Mouse (Mus musculus): ENCODE results near the gene Prok2.

Prok2 gene

GRCm38 (mm10) chr6:99725971-99726561, at the start of gene Prok2:
TSS of gene Prok2 (minus strand) at chr6:99726392.
- peak in 1 of 2 experiments; percentile 8 for DNase-seq (ENCODE audit: low spot score in 2 of 2)

GRCm38 (mm10) chr6:99774680-99775079, 48.5 kb upstream of the Prok2 start:
- no peak for DNase-seq (ENCODE audit: low spot score in 2 of 2)

- no peak for DNase-seq (ENCODE audit: low spot score in 2 of 2)
Measured at GRCm38 (mm10) chr6:99768495-99768894, 42.3 kb upstream of the Prok2 start.

- DNase-seq (ENCODE audit: low spot score in 2 of 2) = no peak
Measured at GRCm38 (mm10) chr6:99764916-99765315, 38.7 kb upstream of the Prok2 start.

DNA sequence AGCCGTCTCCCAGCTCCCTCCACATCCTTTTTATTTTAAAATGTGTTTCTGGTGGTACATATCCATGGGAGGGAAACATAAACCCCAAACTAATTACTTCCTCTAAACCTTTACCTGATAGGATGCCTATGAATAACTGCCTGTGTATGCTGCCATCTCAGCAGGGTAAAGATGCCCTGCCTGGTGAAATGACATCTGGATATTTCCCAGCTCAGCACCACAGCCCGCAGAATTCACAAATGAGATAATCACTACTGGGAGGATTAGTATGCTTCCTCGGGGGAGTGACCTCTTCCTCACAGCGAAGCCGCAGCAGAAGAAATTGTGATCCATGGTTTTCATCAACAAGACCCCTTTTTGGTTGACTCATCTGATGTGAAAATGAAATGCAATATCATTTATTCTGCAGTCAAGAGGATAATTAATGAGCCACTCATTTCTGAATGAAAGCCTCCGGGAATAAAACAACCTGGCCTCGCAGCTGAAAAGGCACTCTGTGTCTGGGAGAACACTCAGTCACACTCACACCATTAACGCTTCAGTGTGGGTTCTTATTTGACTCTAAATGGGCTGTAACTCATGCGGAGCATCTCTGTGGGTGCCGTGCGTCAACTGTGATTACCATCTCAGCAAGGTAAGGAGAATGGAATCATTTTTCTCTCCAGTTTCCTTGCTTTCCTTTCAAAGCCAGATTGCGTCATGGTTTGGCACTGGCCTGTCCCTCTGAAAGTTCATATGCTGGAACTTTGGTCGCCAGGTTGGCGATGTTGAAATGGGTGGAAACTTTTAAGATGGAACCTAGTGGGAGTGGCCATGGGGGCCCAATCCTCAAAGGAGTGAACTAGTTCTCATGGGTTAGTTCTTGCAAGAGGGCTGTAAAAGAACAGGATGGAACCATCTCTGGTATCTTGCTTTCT, 36.1 kb upstream of the Prok2 start:
- no peak for DNase-seq (ENCODE audit: low spot score in 2 of 2)

DNA sequence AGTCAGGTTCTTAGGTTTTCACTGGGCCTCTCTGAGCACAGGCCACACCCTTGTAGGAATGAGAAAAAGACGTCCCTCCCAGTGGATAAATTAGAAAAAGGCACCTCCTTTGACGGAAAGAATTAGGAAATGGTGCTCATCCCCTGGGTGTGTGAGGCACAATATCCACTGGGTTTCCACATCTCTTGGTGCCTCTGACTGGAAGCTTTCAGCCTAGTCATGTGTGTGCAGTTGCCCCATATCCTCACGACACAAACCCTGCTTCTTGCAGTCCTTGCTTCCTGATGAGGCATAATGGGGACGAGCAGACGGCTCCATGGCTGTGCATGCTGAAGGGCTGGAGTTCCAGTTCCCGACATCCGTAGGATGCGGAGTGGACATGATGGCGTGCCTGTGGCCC, 29.9 kb upstream of the Prok2 start:
- no peak for DNase-seq (ENCODE audit: low spot score in 2 of 2)

- no peak for DNase-seq (ENCODE audit: low spot score in 2 of 2)
Measured at GRCm38 (mm10) chr6:99751308-99751707, 25.1 kb upstream of the Prok2 start.

GRCm38 (mm10) chr6:99746275-99746674, 20.1 kb upstream of the Prok2 start:
- no peak for DNase-seq (ENCODE audit: low spot score in 2 of 2)

DNA sequence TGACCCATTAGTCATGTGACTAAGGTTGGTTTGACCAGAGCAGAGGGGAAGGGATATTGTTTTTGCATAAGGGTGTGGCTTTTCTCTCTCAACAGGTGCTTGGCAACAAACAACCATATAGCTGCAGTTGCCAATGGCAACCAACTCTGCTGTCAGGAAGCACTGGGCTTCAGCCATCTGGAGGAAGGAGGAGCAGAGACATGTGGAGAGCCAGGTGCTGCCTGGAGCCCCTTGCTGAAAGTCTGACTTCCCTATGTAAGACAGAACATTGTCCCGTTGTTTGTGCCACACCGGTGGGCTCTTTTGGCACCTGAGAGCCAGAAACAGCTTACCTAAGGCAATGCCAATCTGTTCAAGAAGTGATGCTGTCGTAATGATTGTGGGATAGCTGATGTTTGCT, 16.7 kb upstream of the Prok2 start:
- no peak for DNase-seq (ENCODE audit: low spot score in 2 of 2)

GRCm38 (mm10) chr6:99734666-99735065, 8.5 kb upstream of the Prok2 start:
- no peak for DNase-seq (ENCODE audit: low spot score in 2 of 2)

GRCm38 (mm10) chr6:99732673-99733072, 6.5 kb upstream of the Prok2 start:
- DNase-seq (ENCODE audit: low spot score in 2 of 2) = no peak

DNA sequence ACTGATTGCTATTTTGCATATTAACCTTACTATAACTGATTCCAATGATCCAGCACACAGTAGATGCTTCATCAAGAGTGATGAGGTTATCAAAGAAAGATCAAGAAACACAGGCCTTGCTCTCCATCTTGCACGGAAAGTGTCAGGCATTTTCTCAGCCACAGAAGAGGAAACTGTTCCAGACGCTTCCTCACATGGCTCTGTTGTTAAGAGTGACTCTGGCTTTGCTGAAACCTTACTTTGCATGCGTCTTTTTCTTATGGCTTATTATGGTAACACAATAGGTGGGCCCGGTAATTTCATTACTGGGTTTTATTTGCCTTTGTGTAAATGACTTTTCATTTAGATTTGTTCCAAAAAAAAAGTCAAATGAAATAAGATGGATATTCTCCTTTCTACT, 5.7 kb upstream of the Prok2 start:
- no peak for DNase-seq (ENCODE audit: low spot score in 2 of 2)

DNA sequence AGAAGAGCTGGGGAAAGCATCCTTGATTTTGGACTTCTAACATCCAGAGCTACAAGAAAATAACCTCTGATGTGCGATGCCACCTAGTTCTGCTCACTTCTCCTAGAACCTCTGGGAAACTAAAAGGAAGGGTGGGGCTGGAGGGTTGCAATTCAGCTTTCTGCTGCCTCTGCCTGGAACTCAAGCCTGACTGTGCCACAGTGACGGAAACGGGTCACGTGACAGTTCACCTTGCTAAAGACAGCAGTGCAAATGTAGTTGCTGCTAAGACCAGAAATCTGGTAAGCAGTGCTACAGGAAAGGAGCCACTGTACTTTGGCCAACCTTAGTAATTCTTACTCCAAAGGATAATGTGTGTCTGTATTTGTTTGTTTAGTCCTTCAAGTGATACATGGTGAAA, 3.7 kb upstream of the Prok2 start:
- no peak for DNase-seq (ENCODE audit: low spot score in 2 of 2)

GRCm38 (mm10) chr6:99726576-99727303, 548 bp upstream of the Prok2 start:
- no peak for DNase-seq (ENCODE audit: low spot score in 2 of 2)

- DNase-seq (ENCODE audit: low spot score in 2 of 2) = no peak
Measured at GRCm38 (mm10) chr6:99722390-99722789, 3.8 kb downstream of the Prok2 start.

DNA sequence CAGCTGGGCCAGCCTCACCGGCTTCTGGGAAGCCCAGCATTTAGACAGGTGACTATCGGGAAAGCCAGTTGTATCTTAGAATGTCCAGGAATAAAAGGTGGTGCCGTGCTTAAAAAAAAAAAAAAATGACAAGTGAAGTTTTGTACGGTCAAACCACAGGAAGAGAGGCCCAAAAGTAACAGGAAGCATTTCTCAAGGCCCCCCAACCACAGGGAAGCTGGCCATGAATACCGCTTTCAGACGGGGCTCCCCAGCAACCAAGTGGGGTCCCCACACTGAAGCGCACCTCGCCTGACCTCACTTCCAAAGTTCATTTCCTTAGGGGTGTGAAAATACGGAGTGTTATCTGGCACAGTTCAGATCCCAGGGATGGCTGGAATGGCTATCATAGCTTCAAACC, 5.2 kb downstream of the Prok2 start:
- no peak for DNase-seq (ENCODE audit: low spot score in 2 of 2)

DNA sequence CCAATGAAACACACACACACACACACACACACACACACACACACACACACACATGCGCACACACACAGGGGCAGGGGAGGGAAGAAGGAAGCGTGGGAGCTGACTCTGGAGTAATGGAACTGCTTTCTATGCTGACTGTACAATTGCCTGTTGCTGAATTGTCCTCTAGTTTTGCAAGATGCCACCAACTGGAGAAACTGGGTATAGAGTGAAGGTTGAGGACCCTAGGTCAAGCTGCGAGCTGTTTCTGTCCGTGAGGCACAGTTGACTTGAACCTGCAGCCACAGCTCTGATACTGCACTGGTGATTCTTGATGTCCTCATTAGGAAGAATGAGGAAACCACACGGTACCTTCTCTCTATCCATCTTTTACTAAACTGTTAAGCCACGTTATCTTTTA, 10.3 kb downstream of the Prok2 start:
- no peak for DNase-seq (ENCODE audit: low spot score in 2 of 2)

DNA sequence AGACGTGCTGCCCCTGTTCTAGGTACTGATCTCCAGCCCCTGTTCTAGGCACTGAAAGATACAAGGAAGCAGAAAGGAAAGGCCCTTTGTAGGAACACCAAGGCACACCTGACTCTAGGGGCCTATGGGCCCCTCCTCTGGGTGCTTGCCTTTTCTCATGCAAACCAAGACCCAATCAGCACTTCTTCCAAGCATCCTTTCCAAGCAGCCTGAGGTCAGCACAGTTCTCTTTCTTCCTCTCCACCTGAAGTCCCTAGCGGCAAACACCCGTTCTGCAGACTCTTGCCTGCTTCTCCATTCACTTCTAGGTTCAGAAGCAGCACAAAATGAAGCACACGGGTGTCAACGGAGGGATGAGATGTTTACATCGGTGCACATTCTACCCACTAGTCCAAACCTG, 11.0 kb downstream of the Prok2 start:
- no peak for DNase-seq (ENCODE audit: low spot score in 2 of 2)

- no peak for DNase-seq (ENCODE audit: low spot score in 2 of 2)
Measured at GRCm38 (mm10) chr6:99713256-99713655, 12.9 kb downstream of the Prok2 start.

DNA sequence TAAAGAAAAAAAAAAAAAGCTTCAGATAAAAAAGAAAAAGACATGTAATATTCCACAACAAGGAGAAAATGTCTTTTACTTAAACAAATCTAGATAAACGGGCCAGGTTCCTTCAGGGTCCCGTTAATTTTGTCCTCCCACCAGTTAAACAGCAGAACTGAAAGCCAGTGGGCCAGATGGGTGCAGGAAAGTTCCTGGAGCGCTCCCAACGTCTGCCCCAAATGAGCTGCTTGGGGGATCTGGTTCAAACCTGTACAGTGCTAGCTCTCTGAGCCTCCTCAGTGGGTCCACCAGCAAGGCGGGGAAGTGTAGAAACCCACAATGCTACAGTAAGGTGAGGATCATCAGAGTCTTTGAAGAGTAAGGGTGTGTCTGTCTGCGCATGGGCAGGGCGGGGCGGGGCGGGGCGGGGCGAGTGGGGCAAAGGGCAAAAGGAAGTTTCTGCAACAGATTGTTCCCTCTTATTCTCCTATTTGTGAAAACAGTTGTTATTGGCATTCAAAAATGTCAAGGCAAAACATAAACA, 14.6 kb downstream of the Prok2 start:
- DNase-seq (ENCODE audit: low spot score in 2 of 2) = no peak

GRCm38 (mm10) chr6:99700484-99700883, 25.7 kb downstream of the Prok2 start:
- no peak for DNase-seq (ENCODE audit: low spot score in 2 of 2)
